ENCODE assay signal across 7 mouse cellular contexts in genomic region chr15:41163643-41164358, GRCm38 (mm10).
A peak's percentile ranks its signal among the peaks of the same experiment; 100 is the strongest.
DNase-seq lines count a peak whose midpoint lies in the region; ATAC-seq and TF ChIP-seq lines count a peak whose summit lies in the region.

No protein-coding gene starts in this region.

- H3K9me3 ChIP-seq in ES-Bruce4 (replicated peaks; ENCODE audit: control insufficient read depth, insufficient read depth, low read length, poor library complexity, severe bottlenecking) = peaks cover 5% of the 10 kb centered on the region; the same call in 1 of the 2 replicates
- no peaks in the 10 kb centered on the region for H3K9me3 ChIP-seq in heart, postnatal 0 days (replicated peaks; ENCODE audit: control insufficient read depth, low read length)
- H3K9me3 ChIP-seq in liver, embryonic 11.5 days (ENCODE audit: control insufficient read depth, low read length) = no peaks in the 10 kb centered on the region
- H3K9me3 ChIP-seq in neural tube, embryonic 13.5 days = no peaks in the 10 kb centered on the region

- peak; percentile 1 for DNase-seq in B cell, adult 2 months
- DNase-seq in embryo, embryonic 11 days = peak; percentile 83
- DNase-seq in heart, postnatal 0 days (ENCODE audit: low spot score) = peak; percentile 71
- no peak for DNase-seq in liver, embryonic 11.5 days (ENCODE audit: low spot score)
- no peak for DNase-seq in spleen, postnatal 4 days (ENCODE audit: low spot score in 2 of 2)

- no peaks in the 10 kb centered on the region for H3K36me3 ChIP-seq in ES-Bruce4 (ENCODE audit: control insufficient read depth, insufficient read depth, low read length, poor library complexity, severe bottlenecking)
- H3K36me3 ChIP-seq in heart, postnatal 0 days (replicated peaks; ENCODE audit: control insufficient read depth, insufficient read depth, low read length) = no peaks in the 10 kb centered on the region
- no peaks in the 10 kb centered on the region for H3K36me3 ChIP-seq in liver, embryonic 11.5 days (ENCODE audit: control insufficient read depth, insufficient read depth, low read length)
- H3K36me3 ChIP-seq in neural tube, embryonic 13.5 days = no peaks in the 10 kb centered on the region

- no peaks in the 10 kb centered on the region for H3K27me3 ChIP-seq in ES-Bruce4 (ENCODE audit: control insufficient read depth, insufficient read depth, low read length, poor library complexity, severe bottlenecking)
- H3K27me3 ChIP-seq in heart, postnatal 0 days (ENCODE audit: control insufficient read depth, insufficient read depth, low read length) = no peaks in the 10 kb centered on the region
- H3K27me3 ChIP-seq in liver, embryonic 11.5 days (replicated peaks; ENCODE audit: control insufficient read depth, insufficient read depth, low read length) = no peaks in the 10 kb centered on the region
- H3K27me3 ChIP-seq in neural tube, embryonic 13.5 days = no peaks in the 10 kb centered on the region

- TF ChIP-seq POLR2A in ES-Bruce4 (IDR thresholded peaks at IDR 0.05; ENCODE audit: insufficient read depth, low read length) = no peak

- peak overlapping the region; percentile 98 for H3K27ac ChIP-seq in ES-Bruce4 (ENCODE audit: insufficient read depth, low read length)
- no peak overlapping the region for H3K27ac ChIP-seq in heart, postnatal 0 days (ENCODE audit: low read depth)
- H3K27ac ChIP-seq in liver, embryonic 11.5 days (ENCODE audit: low read depth, low read length) = no peak overlapping the region
- no peak overlapping the region for H3K27ac ChIP-seq in neural tube, embryonic 13.5 days (replicated peaks)

- peak; percentile 93 for TF ChIP-seq EP300 in ES-Bruce4 (IDR thresholded peaks at IDR 0.05; ENCODE audit: insufficient read depth, low read depth, low read length)
- TF ChIP-seq EP300 in heart, postnatal 0 days (IDR thresholded peaks at IDR 0.05; ENCODE audit: low read depth) = no peak

- 12% methylated on average over 8 of the region's 8 CpGs for WGBS in heart, postnatal 0 days
- WGBS in liver, embryonic 11.5 days = 18% methylated on average over 8 of the region's 8 CpGs
- 18% methylated on average over 8 of the region's 8 CpGs for WGBS in neural tube, embryonic 13.5 days

- H3K4me3 ChIP-seq in ES-Bruce4 (ENCODE audit: low read depth, low read length) = peak overlapping the region; percentile 18
- peak overlapping the region; percentile 40 for H3K4me3 ChIP-seq in heart, postnatal 0 days (ENCODE audit: low read depth, low read length)
- H3K4me3 ChIP-seq in liver, embryonic 11.5 days (ENCODE audit: low read depth, low read length) = peak overlapping the region; percentile 32
- peak overlapping the region; percentile 24 for H3K4me3 ChIP-seq in neural tube, embryonic 13.5 days

- H3K4me1 ChIP-seq in ES-Bruce4 (ENCODE audit: control insufficient read depth, insufficient read depth, low read length) = no peaks in the 10 kb centered on the region
- H3K4me1 ChIP-seq in heart, postnatal 0 days (ENCODE audit: control insufficient read depth, insufficient read depth) = peaks cover 3% of the 10 kb centered on the region; the same call in 1 of the 2 replicates
- H3K4me1 ChIP-seq in liver, embryonic 11.5 days (replicated peaks; ENCODE audit: control insufficient read depth, insufficient read depth, low read length) = no peaks in the 10 kb centered on the region
- H3K4me1 ChIP-seq in neural tube, embryonic 13.5 days (replicated peaks) = peaks cover 4% of the 10 kb centered on the region; the same call in 1 of the 2 replicates

- ATAC-seq in heart, postnatal 0 days (ENCODE audit: insufficient read depth, low read depth) = peak; percentile 39; the same call in 1 of the 2 replicates
- ATAC-seq in liver, embryonic 11.5 days (replicated peaks; ENCODE audit: low FRiP score) = peak; percentile 51
- peak; percentile 72 for ATAC-seq in neural tube, embryonic 13.5 days (ENCODE audit: low read depth)

- H3K9ac ChIP-seq in ES-Bruce4 (ENCODE audit: low read depth, poor library complexity, severe bottlenecking) = peak overlapping the region; percentile 66; the same call in 1 of the 2 replicates
- H3K9ac ChIP-seq in heart, postnatal 0 days (replicated peaks; ENCODE audit: low read depth, low read length) = no peak overlapping the region
- no peak overlapping the region for H3K9ac ChIP-seq in liver, embryonic 11.5 days (ENCODE audit: low read depth, low read length)
- no peak overlapping the region for H3K9ac ChIP-seq in neural tube, embryonic 13.5 days

- H3K4me2 ChIP-seq in heart, postnatal 0 days (ENCODE audit: low read depth, low read length) = peak overlapping the region; percentile 55
- peak overlapping the region; percentile 55 for H3K4me2 ChIP-seq in liver, embryonic 11.5 days
- peak overlapping the region; percentile 48 for H3K4me2 ChIP-seq in neural tube, embryonic 13.5 days

- TF ChIP-seq CTCF in ES-Bruce4 (IDR thresholded peaks at IDR 0.05; ENCODE audit: low read depth, low read length) = peak; percentile 11
- peak; percentile 80 for TF ChIP-seq CTCF in heart, postnatal 0 days (IDR thresholded peaks at IDR 0.05; ENCODE audit: low read depth)

Comparison
In these comparisons a context has a peak if more than half of its experiments do, and no peak if none do; other contexts are left out.
1. DNase-seq: peak in B cell, adult 2 months (2 of 2), embryo, embryonic 11 days (single experiment) and heart, postnatal 0 days (single experiment); none in liver, embryonic 11.5 days (single experiment) and spleen, postnatal 4 days (0 of 2).
2. Peak in every context shown above with its lines, with median percentiles within 50 percentile points of each other: H3K4me3 ChIP-seq, ATAC-seq and H3K4me2 ChIP-seq.